Mouse (Mus musculus) layer of hippocampus, postnatal 36 days (tissue): Measurements from ENCODE around the gene Trim38. TPM values are rescaled to one million over a fixed set of nuclear protein-coding genes. Genes with fewer than 3 reads are reported as not detected.

Source experiments
- DNase-seq, 2 experiments: peaks; one replicate each; pipeline ENCODE4 v3.0.0; 2022
- microRNA-seq, 2 experiments: library from miRNA; unstranded; fragments of <30 nt; microRNA quantifications; one replicate each; pipeline ENCODE4 v1.2.0; 2021
- total RNA-seq, 2 experiments: library from RNA; stranded (reverse); gene quantifications; 2 replicates each; pipeline ENCODE4 v1.2.3; 2021

Trim38 gene
- total RNA-seq, 2 experiments from 2014 or later = 0.18 TPM; not detected in 1

GRCm38 (mm10) chr13:23836630-23837029, 66.9 kb downstream of the Trim38 start:
- no peak for DNase-seq

GRCm38 (mm10) chr13:23839308-23839707, 69.6 kb downstream of the Trim38 start, which contains the start of gene Slc17a3:
Slc17a3 (plus strand) TSS chr13:23839434.
- no peak for DNase-seq

Small RNA genes lying within 50 kb of the gene (microRNA-seq; reads per million reads assigned to microRNA genes)
- gene Gm44314 (0 reads per million in 2 experiments), gene Gm44484 (0 reads per million in 2 experiments)

Other genes starting within 250 kb of the Trim38 start
- gene Hist1h4h, start 238.9 kb upstream of the Trim38 start, total RNA-seq = 100 to 1,000 TPM; 363 to 377 TPM
- 10 to 100 TPM; 12.2 to 14.4 TPM for gene Hist1h2af, start 236.0 kb upstream of the Trim38 start, total RNA-seq
- gene Hist1h3g, start 234.5 kb upstream of the Trim38 start, total RNA-seq = 1 to 10 TPM; 3.9 to 4.9 TPM
- 1 to 10 TPM; 1.1 to 1.2 TPM for gene Hist1h2bh, start 226.5 kb upstream of the Trim38 start, total RNA-seq
- gene Hist1h3f, start 225.9 kb upstream of the Trim38 start, total RNA-seq = 10 to 100 TPM; 16.2 to 17.4 TPM
- 100 to 1,000 TPM; 143 to 156 TPM for gene Hist1h4f, start 218.3 kb upstream of the Trim38 start, total RNA-seq
- 1 to 10 TPM; 4.3 to 6.0 TPM for gene Hist1h1d, start 216.7 kb upstream of the Trim38 start, total RNA-seq
- gene Hist1h3e, start 207.5 kb upstream of the Trim38 start, total RNA-seq = 10 to 100 TPM; 47.8 to 49.2 TPM
- gene Hist1h2ae, start 198.7 kb upstream of the Trim38 start, total RNA-seq = 1 to 10 TPM; 5.6 to 6.4 TPM
- gene Hist1h2bg, start 198.5 kb upstream of the Trim38 start, total RNA-seq = 10 to 100 TPM; 74.7 to 86.4 TPM
- gene Hist1h2bf, start 195.7 kb upstream of the Trim38 start, total RNA-seq = 10 to 100 TPM; 30.2 to 30.9 TPM
- 1 to 10 TPM; 5.2 to 9.9 TPM for gene Hist1h2ad, start 195.5 kb upstream of the Trim38 start, total RNA-seq
- gene Hist1h3d, start 194.2 kb upstream of the Trim38 start, total RNA-seq = 10 to 100 TPM; 12.8 to 15.5 TPM
- 100 to 1,000 TPM; 132 to 135 TPM for gene Hist1h4d, start 188.3 kb upstream of the Trim38 start, total RNA-seq
- 10 to 100 TPM; 12.0 to 12.3 TPM for gene Hist1h2be, start 148.8 kb upstream of the Trim38 start, total RNA-seq
- 10 to 100 TPM; 42.1 to 46.4 TPM for gene Hist1h1e, start 147.4 kb upstream of the Trim38 start, total RNA-seq
- gene Hist1h2ac, start 86.0 kb upstream of the Trim38 start, total RNA-seq = 1 to 10 TPM; 2.7 to 3.5 TPM
- 10 to 100 TPM; 50.8 to 57.7 TPM for gene Hist1h2bc, start 85.7 kb upstream of the Trim38 start, total RNA-seq
- not detected for gene Hist1h1t, start 74.1 kb upstream of the Trim38 start, total RNA-seq
- 10 to 100 TPM; 95.4 to 98.7 TPM for gene Hist1h4c, start 71.5 kb upstream of the Trim38 start, total RNA-seq
- 1 to 10 TPM; 1.7 to 3.0 TPM for gene Hfe, start 59.1 kb upstream of the Trim38 start, total RNA-seq
- gene Hist1h1c, start 31.1 kb upstream of the Trim38 start, total RNA-seq = 10 to 100 TPM; 52.8 to 55.3 TPM
- gene Hist1h3c, start 24.3 kb upstream of the Trim38 start, total RNA-seq = 1 to 10 TPM; 2.5 to 5.2 TPM
- 10 to 100 TPM; 23.0 to 24.2 TPM for gene Hist1h2bb, start 23.2 kb upstream of the Trim38 start, total RNA-seq
- gene Hist1h2ab, start 18.8 kb upstream of the Trim38 start, total RNA-seq = 10 to 100 TPM; 29.8 to 37.0 TPM
- 10 to 100 TPM; 15.0 to 21.4 TPM for gene Hist1h3b, start 17.6 kb upstream of the Trim38 start, total RNA-seq
- gene Hist1h4b, start 12.9 kb upstream of the Trim38 start, total RNA-seq = 10 to 100 TPM; 83.9 to 89.6 TPM
- 10 to 100 TPM; 35.4 to 47.1 TPM for gene Hist1h4a, start 8.7 kb upstream of the Trim38 start, total RNA-seq
- 10 to 100 TPM; 37.3 to 46.3 TPM for gene Hist1h3a, start 7.5 kb upstream of the Trim38 start, total RNA-seq
- 10 to 100 TPM; 17.0 to 19.5 TPM for gene Hist1h1a, start 6.2 kb upstream of the Trim38 start, total RNA-seq
- gene Slc17a2, start 37.1 kb downstream of the Trim38 start, total RNA-seq = under 1 TPM in 1 of 2 experiments, not detected in 1; 0.23 TPM
- gene Slc17a3, start 69.5 kb downstream of the Trim38 start, total RNA-seq = not detected
- gene Slc17a1, start 97.8 kb downstream of the Trim38 start, total RNA-seq = not detected
- gene Slc17a4, start 145.1 kb downstream of the Trim38 start, total RNA-seq = not detected
- not detected for gene Hist1h2ba, start 164.2 kb downstream of the Trim38 start, total RNA-seq
- gene Hist1h2aa, start 164.5 kb downstream of the Trim38 start, total RNA-seq = not detected
- gene Scgn, start 221.3 kb downstream of the Trim38 start, total RNA-seq = 1 to 10 TPM in 1 of 2 experiments, under 1 TPM in 1; 0.99 to 1.2 TPM